Mouse (Mus musculus): ENCODE measurements around the gene Gse1. TPM values are rescaled to one million over a fixed set of nuclear protein-coding genes. Genes with fewer than 3 reads are reported as not detected.
A peak's percentile ranks its signal among the peaks of the same experiment; 100 is the strongest.

The Gse1 gene
- total and polyA plus RNA-seq, 2 experiments from 2014 or later, result 15.9 to 48.2 TPM

GRCm38 (mm10) chr8:120535452-120536305, 307.4 kb downstream of the Gse1 start:
- Histone ChIP-seq H3K4me2 (ENCODE audit: low read depth) (peak overlapping the region; percentile 98), H3K9ac (peak overlapping the region; percentile 76), H3K36me3 (ENCODE audit: insufficient read depth) (no peaks in the 10 kb centered on the region), H3K9me3 (ENCODE audit: low read length) (no peaks in the 10 kb centered on the region), H3K4me3 (ENCODE audit: low read depth, low read length) (peak overlapping the region; percentile 64), H3K27ac (ENCODE audit: low read depth, low read length) (peak overlapping the region; percentile 98), H3K4me1 (ENCODE audit: insufficient read depth) (peaks cover 32% of the 10 kb centered on the region), H3K27me3 (ENCODE audit: insufficient read depth, low read length) (no peaks in the 10 kb centered on the region)
- DNase-seq (peak; percentile 83), ATAC-seq (peak; percentile 4; the same call in 1 of the 2 replicates)
- TF ChIP-seq CTCF (IDR thresholded peaks at IDR 0.05; ENCODE audit: low read depth), result no peak
- 2% methylated on average over 65 of the region's 79 CpGs for WGBS

- Histone ChIP-seq H3K4me1 (ENCODE audit: insufficient read depth) (peaks cover 32% of the 10 kb centered on the region), H3K36me3 (ENCODE audit: insufficient read depth) (no peaks in the 10 kb centered on the region), H3K4me3 (ENCODE audit: low read depth, low read length) (peak overlapping the region; percentile 64), H3K27ac (ENCODE audit: low read depth, low read length) (peak overlapping the region; percentile 98), H3K4me2 (ENCODE audit: low read depth) (peak overlapping the region; percentile 98), H3K9me3 (ENCODE audit: low read length) (no peaks in the 10 kb centered on the region), H3K9ac (peak overlapping the region; percentile 76), H3K27me3 (ENCODE audit: insufficient read depth, low read length) (no peaks in the 10 kb centered on the region)
- no peak for ATAC-seq
- under 1% methylated on average over 55 of the region's 61 CpGs for WGBS
- TF ChIP-seq CTCF (IDR thresholded peaks at IDR 0.05; ENCODE audit: low read depth), result no peak
- no peak for DNase-seq
These were observed 308.3 kb downstream of the Gse1 start for GRCm38 (mm10) chr8:120536306-120537206.

- no peaks in the 10 kb centered on the region for H3K27me3 ChIP-seq (ENCODE audit: insufficient read depth, low read length)
- no peak for TF ChIP-seq CTCF (IDR thresholded peaks at IDR 0.05; ENCODE audit: low read depth)
- peaks cover 26% of the 10 kb centered on the region for H3K4me1 ChIP-seq (ENCODE audit: insufficient read depth)
- DNase-seq, result peak; percentile 80
- H3K36me3 ChIP-seq (ENCODE audit: insufficient read depth), result no peaks in the 10 kb centered on the region
- peak overlapping the region; percentile 98 for H3K27ac ChIP-seq (ENCODE audit: low read depth, low read length)
- H3K9me3 ChIP-seq (ENCODE audit: low read length), result no peaks in the 10 kb centered on the region
- peak overlapping the region; percentile 98 for H3K4me2 ChIP-seq (ENCODE audit: low read depth)
- under 1% methylated on average over 74 of the region's 79 CpGs for WGBS
- ATAC-seq, result peak; percentile 19; the same call in 1 of the 2 replicates
- peak overlapping the region; percentile 64 for H3K4me3 ChIP-seq (ENCODE audit: low read depth, low read length)
- H3K9ac ChIP-seq, result peak overlapping the region; percentile 76
These were observed 309.1 kb downstream of the Gse1 start for GRCm38 (mm10) chr8:120537207-120537817.

- 0% methylated on average over 43 of the region's 46 CpGs for WGBS
- peak overlapping the region; percentile 98 for H3K4me2 ChIP-seq (ENCODE audit: low read depth)
- H3K9ac ChIP-seq, result peak overlapping the region; percentile 76
- H3K4me1 ChIP-seq (ENCODE audit: insufficient read depth), result peaks cover 28% of the 10 kb centered on the region
- no peaks in the 10 kb centered on the region for H3K9me3 ChIP-seq (ENCODE audit: low read length)
- ATAC-seq, result peak; percentile 52
- H3K36me3 ChIP-seq (ENCODE audit: insufficient read depth), result no peaks in the 10 kb centered on the region
- peak; percentile 16; the same call in 1 of the 2 replicates for TF ChIP-seq CTCF (IDR thresholded peaks at IDR 0.05; ENCODE audit: low read depth)
- no peaks in the 10 kb centered on the region for H3K27me3 ChIP-seq (ENCODE audit: insufficient read depth, low read length)
- DNase-seq, result peak; percentile 84
- peak overlapping the region; percentile 98 for H3K27ac ChIP-seq (ENCODE audit: low read depth, low read length)
- H3K4me3 ChIP-seq (ENCODE audit: low read depth, low read length), result peak overlapping the region; percentile 64
These were observed 309.7 kb downstream of the Gse1 start for GRCm38 (mm10) chr8:120537818-120538396.

- Histone ChIP-seq H3K4me3 (ENCODE audit: low read depth, low read length) (peak overlapping the region; percentile 64), H3K4me2 (ENCODE audit: low read depth) (peak overlapping the region; percentile 98), H3K27ac (ENCODE audit: low read depth, low read length) (peak overlapping the region; percentile 98), H3K9me3 (ENCODE audit: low read length) (no peaks in the 10 kb centered on the region), H3K36me3 (ENCODE audit: insufficient read depth) (no peaks in the 10 kb centered on the region), H3K4me1 (ENCODE audit: insufficient read depth) (peaks cover 28% of the 10 kb centered on the region), H3K9ac (peak overlapping the region; percentile 76), H3K27me3 (ENCODE audit: insufficient read depth, low read length) (no peaks in the 10 kb centered on the region)
- DNase-seq, result peak; percentile 80
- peak; percentile 47 for ATAC-seq
- TF ChIP-seq CTCF (IDR thresholded peaks at IDR 0.05; ENCODE audit: low read depth), result peak; percentile 45; the same call in 1 of the 2 replicates
- 1% methylated on average over 37 of the region's 37 CpGs for WGBS
These were observed 310.4 kb downstream of the Gse1 start for GRCm38 (mm10) chr8:120538397-120539240.
